Mouse (Mus musculus): ENCODE measurements around the gene H2-M10.3. TPM values are rescaled to one million over a fixed set of nuclear protein-coding genes. Genes with fewer than 3 reads are reported as not detected.

H2-M10.3 gene
- not detected for polyA plus RNA-seq (2015; fragmentation: Illumina TruSeq; extraction: RNeasy Lipid Tissue Mini Kit (QIAGEN cat#74804); ENCODE audit: insufficient read depth, low read depth, low replicate concordance)

DNA sequence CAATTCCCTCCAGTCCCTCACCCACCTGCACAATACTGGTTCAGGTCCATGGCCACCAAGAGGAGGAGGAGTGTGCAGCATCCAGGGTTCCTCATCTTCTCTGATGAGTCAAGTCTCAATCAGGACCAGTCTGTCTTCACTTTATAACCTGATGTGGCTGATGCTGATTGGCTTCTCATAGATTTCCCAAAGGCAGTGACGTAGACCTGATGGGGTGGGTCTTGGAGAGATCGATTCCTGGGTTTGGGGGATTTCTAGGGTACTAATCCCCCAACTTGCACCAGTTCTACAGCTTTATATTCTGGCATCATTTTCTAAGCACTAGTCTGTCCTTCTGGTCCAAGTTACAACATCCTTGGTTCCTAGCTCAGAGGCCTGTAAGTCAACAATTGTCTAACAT is at the start of gene H2-M10.3:
Gene H2-M10.3 (minus strand): TSS at position 101 of the 400 bp plus-strand sequence.

DNA sequence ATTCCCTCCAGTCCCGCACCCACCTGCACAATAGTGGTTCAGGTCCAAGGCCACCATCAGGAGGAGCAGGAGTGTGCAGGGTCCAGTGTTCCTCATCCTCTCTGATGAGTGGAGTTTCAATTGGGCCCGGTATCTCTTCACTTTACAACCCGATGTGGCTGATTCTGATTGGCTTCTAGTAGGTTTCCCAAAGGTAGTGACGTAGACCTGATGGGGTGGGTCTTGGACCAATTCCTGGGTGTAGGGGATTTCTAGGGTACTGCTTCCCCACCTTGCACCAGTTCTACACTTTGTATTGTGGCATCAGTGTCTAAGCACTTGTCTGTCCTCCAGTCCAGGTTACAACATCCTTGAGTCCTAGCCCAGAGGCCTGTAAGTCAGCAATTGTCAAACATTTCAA is 42.2 kb downstream of the H2-M10.3 start, which contains the start of gene H2-M10.1:
Gene H2-M10.1 (minus strand): TSS at position 101 of the 400 bp plus-strand sequence.

Other genes with a start within 250 kb of the H2-M10.3 start
- gene Gm19684, start 246.7 kb downstream of the H2-M10.3 start, polyA plus RNA-seq (2015; fragmentation: Illumina TruSeq; extraction: RNeasy Lipid Tissue Mini Kit (QIAGEN cat#74804); ENCODE audit: insufficient read depth, low read depth, low replicate concordance): not detected
- gene Gm7030, start 239.0 kb downstream of the H2-M10.3 start, polyA plus RNA-seq (2015; fragmentation: Illumina TruSeq; extraction: RNeasy Lipid Tissue Mini Kit (QIAGEN cat#74804); ENCODE audit: insufficient read depth, low read depth, low replicate concordance): not detected
- not detected for gene Gm8909, start 199.9 kb downstream of the H2-M10.3 start, polyA plus RNA-seq (2015; fragmentation: Illumina TruSeq; extraction: RNeasy Lipid Tissue Mini Kit (QIAGEN cat#74804); ENCODE audit: insufficient read depth, low read depth, low replicate concordance)
- not detected for gene H2-T3, start 178.1 kb downstream of the H2-M10.3 start, polyA plus RNA-seq (2015; fragmentation: Illumina TruSeq; extraction: RNeasy Lipid Tissue Mini Kit (QIAGEN cat#74804); ENCODE audit: insufficient read depth, low read depth, low replicate concordance)
- 31.5 TPM for gene Rpp21, start 110.3 kb downstream of the H2-M10.3 start, polyA plus RNA-seq (2015; fragmentation: Illumina TruSeq; extraction: RNeasy Lipid Tissue Mini Kit (QIAGEN cat#74804); ENCODE audit: insufficient read depth, low read depth, low replicate concordance)
- gene Trim39, start 96.2 kb downstream of the H2-M10.3 start, polyA plus RNA-seq (2015; fragmentation: Illumina TruSeq; extraction: RNeasy Lipid Tissue Mini Kit (QIAGEN cat#74804); ENCODE audit: insufficient read depth, low read depth, low replicate concordance): 16.5 TPM
- not detected for gene H2-M10.2, start 81.9 kb downstream of the H2-M10.3 start, polyA plus RNA-seq (2015; fragmentation: Illumina TruSeq; extraction: RNeasy Lipid Tissue Mini Kit (QIAGEN cat#74804); ENCODE audit: insufficient read depth, low read depth, low replicate concordance)
- not detected for gene H2-M10.1, start 42.3 kb downstream of the H2-M10.3 start, polyA plus RNA-seq (2015; fragmentation: Illumina TruSeq; extraction: RNeasy Lipid Tissue Mini Kit (QIAGEN cat#74804); ENCODE audit: insufficient read depth, low read depth, low replicate concordance)
- gene H2-M10.4, start 93.9 kb upstream of the H2-M10.3 start, polyA plus RNA-seq (2015; fragmentation: Illumina TruSeq; extraction: RNeasy Lipid Tissue Mini Kit (QIAGEN cat#74804); ENCODE audit: insufficient read depth, low read depth, low replicate concordance): not detected
- not detected for gene H2-M11, start 178.7 kb upstream of the H2-M10.3 start, polyA plus RNA-seq (2015; fragmentation: Illumina TruSeq; extraction: RNeasy Lipid Tissue Mini Kit (QIAGEN cat#74804); ENCODE audit: insufficient read depth, low read depth, low replicate concordance)

All from pancreas, adult 10 weeks (tissue).